In the genomic region with DNA sequence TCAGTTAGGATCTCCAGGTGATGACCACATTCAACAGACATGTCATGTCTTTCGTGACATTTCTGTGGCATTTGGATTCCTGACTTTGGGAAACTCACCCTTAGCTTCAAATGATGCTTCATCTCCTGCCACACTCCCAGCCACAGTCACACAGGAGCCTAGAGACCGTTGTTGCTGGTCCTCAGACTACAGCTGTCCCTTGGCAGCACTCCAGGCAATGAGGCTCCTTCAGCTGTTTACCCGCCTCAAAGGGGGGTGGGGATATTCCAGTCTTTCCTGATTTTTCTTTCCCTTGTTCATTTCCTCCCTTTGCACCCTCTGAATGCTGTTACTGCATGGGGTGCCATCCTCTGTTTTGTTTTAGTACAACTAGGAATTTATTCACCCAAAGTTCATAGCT, we compare ENCODE assay signal across 7 mouse cellular contexts.
DNase-seq lines count a peak whose midpoint lies in the region; ATAC-seq lines count a peak whose summit lies in the region.

No protein-coding gene starts in this region.

- WGBS in forebrain, embryonic 14.5 days, result 30% methylated on average over 3 of the region's 3 CpGs
- 10% methylated on average over 3 of the region's 3 CpGs for WGBS in heart, embryonic 14.5 days
- WGBS in stomach, embryonic 16.5 days, result 26% methylated on average over 3 of the region's 3 CpGs

- peak overlapping the region; percentile 22; the same call in 1 of the 2 replicates for H3K27ac ChIP-seq in forebrain, embryonic 14.5 days (ENCODE audit: low read depth, low read length)
- H3K27ac ChIP-seq in heart, embryonic 14.5 days (replicated peaks in 1 of 2; ENCODE audit: control insufficient read depth in 1 of 2, insufficient read depth in 1 of 2, low read depth in 2 of 2, low read length in 2 of 2), result peak overlapping the region; percentile 56 to 59
- H3K27ac ChIP-seq in stomach, embryonic 16.5 days (ENCODE audit: low read length), result peak overlapping the region; percentile 11; the same call in 1 of the 2 replicates

- H3K36me3 ChIP-seq in forebrain, embryonic 14.5 days (ENCODE audit: control insufficient read depth, insufficient read depth, low read length), result no peaks in the 10 kb centered on the region
- H3K36me3 ChIP-seq in heart, embryonic 14.5 days (ENCODE audit: control insufficient read depth, insufficient read depth, low read length), result no peaks in the 10 kb centered on the region
- H3K36me3 ChIP-seq in stomach, embryonic 16.5 days (ENCODE audit: control insufficient read depth, insufficient read depth, low read length), result no peaks in the 10 kb centered on the region

- DNase-seq in retina, postnatal 1 day, result peak; percentile 81
- no peak for DNase-seq in retina, embryonic 14.5 days (ENCODE audit: low spot score)
- DNase-seq in forebrain, embryonic 14.5 days (ENCODE audit: low spot score), result peak; percentile 85
- DNase-seq in kidney, postnatal 4 days, result peak; percentile 76 to 82
- no peak for DNase-seq in urinary bladder, postnatal 4 days (ENCODE audit: low spot score in 2 of 2)

- peaks cover 14% of the 10 kb centered on the region for H3K4me1 ChIP-seq in forebrain, embryonic 14.5 days (ENCODE audit: control insufficient read depth, insufficient read depth, low read length)
- H3K4me1 ChIP-seq in heart, embryonic 14.5 days (ENCODE audit: control insufficient read depth in 2 of 2, insufficient read depth in 2 of 2, low read length in 2 of 2), result peaks cover 22 to 47% of the 10 kb centered on the region in 2 experiments
- peaks cover 35% of the 10 kb centered on the region for H3K4me1 ChIP-seq in stomach, embryonic 16.5 days (ENCODE audit: control insufficient read depth, insufficient read depth, low read length)

- no peak overlapping the region for H3K4me3 ChIP-seq in forebrain, embryonic 14.5 days (ENCODE audit: low read depth, low read length)
- no peak overlapping the region for H3K4me3 ChIP-seq in heart, embryonic 14.5 days (ENCODE audit: control insufficient read depth in 1 of 2, insufficient read depth in 1 of 2, low read depth in 1 of 2, low read length in 2 of 2)
- H3K4me3 ChIP-seq in stomach, embryonic 16.5 days (replicated peaks; ENCODE audit: low read length), result no peak overlapping the region

- no peaks in the 10 kb centered on the region for H3K9me3 ChIP-seq in forebrain, embryonic 14.5 days (replicated peaks; ENCODE audit: control insufficient read depth, low read length)
- H3K9me3 ChIP-seq in heart, embryonic 14.5 days (ENCODE audit: control insufficient read depth, low read length), result no peaks in the 10 kb centered on the region
- H3K9me3 ChIP-seq in stomach, embryonic 16.5 days (replicated peaks; ENCODE audit: control insufficient read depth, low read length), result no peaks in the 10 kb centered on the region

- H3K27me3 ChIP-seq in forebrain, embryonic 14.5 days (replicated peaks; ENCODE audit: control insufficient read depth, insufficient read depth, low read length), result no peaks in the 10 kb centered on the region
- no peaks in the 10 kb centered on the region for H3K27me3 ChIP-seq in heart, embryonic 14.5 days (ENCODE audit: control insufficient read depth, insufficient read depth, low read length)
- no peaks in the 10 kb centered on the region for H3K27me3 ChIP-seq in stomach, embryonic 16.5 days (ENCODE audit: control insufficient read depth, insufficient read depth, low read length)

- H3K9ac ChIP-seq in forebrain, embryonic 14.5 days (ENCODE audit: low read length), result no peak overlapping the region
- 0 out of 2 replicates have a peak overlapping the region, but pooled peaks have one; percentile 21 for H3K9ac ChIP-seq in heart, embryonic 14.5 days (ENCODE audit: low read length)
- no peak overlapping the region for H3K9ac ChIP-seq in stomach, embryonic 16.5 days (ENCODE audit: low read length)

- H3K4me2 ChIP-seq in forebrain, embryonic 14.5 days (ENCODE audit: low read length), result no peak overlapping the region
- H3K4me2 ChIP-seq in heart, embryonic 14.5 days (ENCODE audit: low read length), result no peak overlapping the region
- no peak overlapping the region for H3K4me2 ChIP-seq in stomach, embryonic 16.5 days (ENCODE audit: low read depth, low read length)

- no peak for ATAC-seq in forebrain, embryonic 14.5 days
- ATAC-seq in heart, embryonic 14.5 days (ENCODE audit: insufficient number of reproducible peaks, insufficient read depth, low FRiP score, low read depth), result no peak
- ATAC-seq in stomach, embryonic 16.5 days (ENCODE audit: insufficient read depth, low FRiP score), result no peak

Comparison
In these comparisons a context has a peak if more than half of its experiments do, and no peak if none do; other contexts are left out.
1. DNase-seq: peak in retina, postnatal 1 day (single experiment), forebrain, embryonic 14.5 days (single experiment) and kidney, postnatal 4 days (2 of 2); none in retina, embryonic 14.5 days (single experiment) and urinary bladder, postnatal 4 days (0 of 2).
2. Peak in every context shown above with its lines, with median percentiles within 50 percentile points of each other: H3K27ac ChIP-seq.